Mouse (Mus musculus): ENCODE results near the gene 1810062G17Rik. TPM values are rescaled to one million over a fixed set of nuclear protein-coding genes. Genes with fewer than 3 reads are reported as not detected.

Gene 1810062G17Rik
- polyA plus RNA-seq, 1 experiment from 2014 or later, result 2.8 TPM

- no peaks in the 10 kb centered on the region for H3K27me3 ChIP-seq (ENCODE audit: control insufficient read depth, insufficient read depth, low read length)
- 0 out of 2 replicates have a peak, but pooled peaks cover 11% of the 10 kb centered on the region for H3K4me1 ChIP-seq (ENCODE audit: control insufficient read depth, insufficient read depth, low read length)
- no peak overlapping the region for H3K27ac ChIP-seq (ENCODE audit: low read length)
- no peaks in the 10 kb centered on the region for H3K36me3 ChIP-seq (ENCODE audit: control insufficient read depth, insufficient read depth, low read length)
- no peak overlapping the region for H3K9ac ChIP-seq (ENCODE audit: low read length)
- no peak overlapping the region for H3K4me2 ChIP-seq (ENCODE audit: low read depth, low read length)
- no peak for ATAC-seq (ENCODE audit: insufficient read depth, low FRiP score)
- H3K4me3 ChIP-seq (replicated peaks; ENCODE audit: low read length), result no peak overlapping the region
- H3K9me3 ChIP-seq (replicated peaks; ENCODE audit: control insufficient read depth, low read length), result no peaks in the 10 kb centered on the region
- WGBS, result 89% methylated on average over 4 of the region's 4 CpGs
These were observed 8.6 kb downstream of the 1810062G17Rik start for GRCm38 (mm10) chr3:36484292-36484691.

GRCm38 (mm10) chr3:36486176-36486575 lies 10.4 kb downstream of the 1810062G17Rik start:
- Histone ChIP-seq H3K9me3 (replicated peaks; ENCODE audit: control insufficient read depth, low read length) (no peaks in the 10 kb centered on the region), H3K4me3 (replicated peaks; ENCODE audit: low read length) (no peak overlapping the region), H3K9ac (ENCODE audit: low read length) (no peak overlapping the region), H3K4me2 (ENCODE audit: low read depth, low read length) (no peak overlapping the region), H3K4me1 (ENCODE audit: control insufficient read depth, insufficient read depth, low read length) (0 out of 2 replicates have a peak, but pooled peaks cover 11% of the 10 kb centered on the region), H3K27ac (ENCODE audit: low read length) (no peak overlapping the region), H3K36me3 (ENCODE audit: control insufficient read depth, insufficient read depth, low read length) (no peaks in the 10 kb centered on the region), H3K27me3 (ENCODE audit: control insufficient read depth, insufficient read depth, low read length) (no peaks in the 10 kb centered on the region)
- no peak for ATAC-seq (ENCODE audit: insufficient read depth, low FRiP score)
- 47% methylated on average over 6 of the region's 6 CpGs for WGBS

GRCm38 (mm10) chr3:36486881-36487280 lies 11.1 kb downstream of the 1810062G17Rik start:
- Histone ChIP-seq H3K36me3 (ENCODE audit: control insufficient read depth, insufficient read depth, low read length) (no peaks in the 10 kb centered on the region), H3K4me2 (ENCODE audit: low read depth, low read length) (no peak overlapping the region), H3K27ac (ENCODE audit: low read length) (no peak overlapping the region), H3K9ac (ENCODE audit: low read length) (no peak overlapping the region), H3K4me1 (ENCODE audit: control insufficient read depth, insufficient read depth, low read length) (0 out of 2 replicates have a peak, but pooled peaks cover 7% of the 10 kb centered on the region), H3K4me3 (replicated peaks; ENCODE audit: low read length) (no peak overlapping the region), H3K27me3 (ENCODE audit: control insufficient read depth, insufficient read depth, low read length) (no peaks in the 10 kb centered on the region), H3K9me3 (replicated peaks; ENCODE audit: control insufficient read depth, low read length) (no peaks in the 10 kb centered on the region)
- no peak for ATAC-seq (ENCODE audit: insufficient read depth, low FRiP score)
- WGBS, result 78% methylated on average over 6 of the region's 6 CpGs

- no peak overlapping the region for H3K9ac ChIP-seq (ENCODE audit: low read length)
- H3K4me3 ChIP-seq (replicated peaks; ENCODE audit: low read length), result no peak overlapping the region
- 62% methylated on average over 1 of the region's 1 CpGs for WGBS
- no peak for ATAC-seq (ENCODE audit: insufficient read depth, low FRiP score)
- no peaks in the 10 kb centered on the region for H3K4me1 ChIP-seq (ENCODE audit: control insufficient read depth, insufficient read depth, low read length)
- H3K27me3 ChIP-seq (ENCODE audit: control insufficient read depth, insufficient read depth, low read length), result no peaks in the 10 kb centered on the region
- no peaks in the 10 kb centered on the region for H3K36me3 ChIP-seq (ENCODE audit: control insufficient read depth, insufficient read depth, low read length)
- H3K4me2 ChIP-seq (ENCODE audit: low read depth, low read length), result no peak overlapping the region
- no peak overlapping the region for H3K27ac ChIP-seq (ENCODE audit: low read length)
- no peaks in the 10 kb centered on the region for H3K9me3 ChIP-seq (replicated peaks; ENCODE audit: control insufficient read depth, low read length)
These were observed 12.6 kb downstream of the 1810062G17Rik start for GRCm38 (mm10) chr3:36488367-36488766.

GRCm38 (mm10) chr3:36488899-36489589 lies 13.3 kb downstream of the 1810062G17Rik start:
- Histone ChIP-seq H3K4me2 (ENCODE audit: low read depth, low read length) (no peak overlapping the region), H3K4me1 (ENCODE audit: control insufficient read depth, insufficient read depth, low read length) (no peaks in the 10 kb centered on the region), H3K36me3 (ENCODE audit: control insufficient read depth, insufficient read depth, low read length) (no peaks in the 10 kb centered on the region), H3K9ac (ENCODE audit: low read length) (no peak overlapping the region), H3K4me3 (replicated peaks; ENCODE audit: low read length) (no peak overlapping the region), H3K27ac (ENCODE audit: low read length) (no peak overlapping the region), H3K27me3 (ENCODE audit: control insufficient read depth, insufficient read depth, low read length) (no peaks in the 10 kb centered on the region), H3K9me3 (replicated peaks; ENCODE audit: control insufficient read depth, low read length) (no peaks in the 10 kb centered on the region)
- 78% methylated on average over 6 of the region's 6 CpGs for WGBS
- no peak for ATAC-seq (ENCODE audit: insufficient read depth, low FRiP score)

GRCm38 (mm10) chr3:36489590-36489910 lies 13.8 kb downstream of the 1810062G17Rik start:
- Histone ChIP-seq H3K4me3 (replicated peaks; ENCODE audit: low read length) (no peak overlapping the region), H3K4me1 (ENCODE audit: control insufficient read depth, insufficient read depth, low read length) (no peaks in the 10 kb centered on the region), H3K9me3 (replicated peaks; ENCODE audit: control insufficient read depth, low read length) (no peaks in the 10 kb centered on the region), H3K4me2 (ENCODE audit: low read depth, low read length) (no peak overlapping the region), H3K27me3 (ENCODE audit: control insufficient read depth, insufficient read depth, low read length) (no peaks in the 10 kb centered on the region), H3K9ac (ENCODE audit: low read length) (no peak overlapping the region), H3K27ac (ENCODE audit: low read length) (no peak overlapping the region), H3K36me3 (ENCODE audit: control insufficient read depth, insufficient read depth, low read length) (no peaks in the 10 kb centered on the region)
- no peak for ATAC-seq (ENCODE audit: insufficient read depth, low FRiP score)
- WGBS, result 84% methylated on average over 1 of the region's 1 CpGs

- no peak for ATAC-seq (ENCODE audit: insufficient read depth, low FRiP score)
- H3K9ac ChIP-seq (ENCODE audit: low read length), result no peak overlapping the region
- H3K27me3 ChIP-seq (ENCODE audit: control insufficient read depth, insufficient read depth, low read length), result no peaks in the 10 kb centered on the region
- no peaks in the 10 kb centered on the region for H3K9me3 ChIP-seq (replicated peaks; ENCODE audit: control insufficient read depth, low read length)
- peaks cover 2% of the 10 kb centered on the region; the same call in 1 of the 2 replicates for H3K4me1 ChIP-seq (ENCODE audit: control insufficient read depth, insufficient read depth, low read length)
- H3K36me3 ChIP-seq (ENCODE audit: control insufficient read depth, insufficient read depth, low read length), result no peaks in the 10 kb centered on the region
- H3K27ac ChIP-seq (ENCODE audit: low read length), result no peak overlapping the region
- H3K4me3 ChIP-seq (replicated peaks; ENCODE audit: low read length), result no peak overlapping the region
- H3K4me2 ChIP-seq (ENCODE audit: low read depth, low read length), result no peak overlapping the region
- WGBS, result 88% methylated on average over 5 of the region's 5 CpGs
These were observed 15.8 kb downstream of the 1810062G17Rik start for GRCm38 (mm10) chr3:36491535-36491934.

- H3K9ac ChIP-seq (ENCODE audit: low read length), result no peak overlapping the region
- H3K4me1 ChIP-seq (ENCODE audit: control insufficient read depth, insufficient read depth, low read length), result peaks cover 4% of the 10 kb centered on the region; the same call in 1 of the 2 replicates
- no peaks in the 10 kb centered on the region; the same call in 1 of the 2 replicates for H3K27me3 ChIP-seq (ENCODE audit: control insufficient read depth, insufficient read depth, low read length)
- no peak overlapping the region for H3K4me3 ChIP-seq (replicated peaks; ENCODE audit: low read length)
- no peaks in the 10 kb centered on the region for H3K36me3 ChIP-seq (ENCODE audit: control insufficient read depth, insufficient read depth, low read length)
- ATAC-seq (ENCODE audit: insufficient read depth, low FRiP score), result no peak
- no peak overlapping the region for H3K27ac ChIP-seq (ENCODE audit: low read length)
- 74% methylated on average over 9 of the region's 9 CpGs for WGBS
- no peak overlapping the region for H3K4me2 ChIP-seq (ENCODE audit: low read depth, low read length)
- H3K9me3 ChIP-seq (replicated peaks; ENCODE audit: control insufficient read depth, low read length), result no peaks in the 10 kb centered on the region
These were observed 17.1 kb downstream of the 1810062G17Rik start for GRCm38 (mm10) chr3:36492716-36493391.

- WGBS, result 37% methylated on average over 6 of the region's 6 CpGs
- H3K9ac ChIP-seq (ENCODE audit: low read length), result no peak overlapping the region
- no peak for ATAC-seq (ENCODE audit: insufficient read depth, low FRiP score)
These were observed 18.0 kb downstream of the 1810062G17Rik start for GRCm38 (mm10) chr3:36493641-36494283.

More at GRCm38 (mm10) chr3:36493641-36494283, 18.0 kb downstream of the 1810062G17Rik start:
- H3K27ac ChIP-seq (ENCODE audit: low read length), result no peak overlapping the region
- H3K4me1 ChIP-seq (ENCODE audit: control insufficient read depth, insufficient read depth, low read length), result peaks cover 4% of the 10 kb centered on the region; the same call in 1 of the 2 replicates
- H3K4me3 ChIP-seq (replicated peaks; ENCODE audit: low read length), result no peak overlapping the region
- no peaks in the 10 kb centered on the region for H3K9me3 ChIP-seq (replicated peaks; ENCODE audit: control insufficient read depth, low read length)
- no peak overlapping the region for H3K4me2 ChIP-seq (ENCODE audit: low read depth, low read length)
- no peaks in the 10 kb centered on the region for H3K36me3 ChIP-seq (ENCODE audit: control insufficient read depth, insufficient read depth, low read length)
- no peaks in the 10 kb centered on the region; the same call in 1 of the 2 replicates for H3K27me3 ChIP-seq (ENCODE audit: control insufficient read depth, insufficient read depth, low read length)

All from stomach, embryonic 16.5 days (tissue).